Mouse (Mus musculus) gastrocnemius, postnatal 25 days (tissue): Measurements from ENCODE around the gene Cog3. TPM values are rescaled to one million over a fixed set of nuclear protein-coding genes. Genes with fewer than 3 reads are reported as not detected.
A peak's percentile ranks its signal among the peaks of the same experiment; 100 is the strongest.

Experiments
- DNase-seq: peaks from one replicate; pipeline ENCODE4 v3.0.0; 2022
- total RNA-seq, 2 experiments: library from RNA; stranded (reverse); gene quantifications; 1 replicate in 1 of 2; 2 replicates in 1 of 2; pipeline ENCODE4 v1.2.3; 2021

Cog3 gene
- total RNA-seq, 2 experiments from 2014 or later = 7.3 to 7.6 TPM

DNA sequence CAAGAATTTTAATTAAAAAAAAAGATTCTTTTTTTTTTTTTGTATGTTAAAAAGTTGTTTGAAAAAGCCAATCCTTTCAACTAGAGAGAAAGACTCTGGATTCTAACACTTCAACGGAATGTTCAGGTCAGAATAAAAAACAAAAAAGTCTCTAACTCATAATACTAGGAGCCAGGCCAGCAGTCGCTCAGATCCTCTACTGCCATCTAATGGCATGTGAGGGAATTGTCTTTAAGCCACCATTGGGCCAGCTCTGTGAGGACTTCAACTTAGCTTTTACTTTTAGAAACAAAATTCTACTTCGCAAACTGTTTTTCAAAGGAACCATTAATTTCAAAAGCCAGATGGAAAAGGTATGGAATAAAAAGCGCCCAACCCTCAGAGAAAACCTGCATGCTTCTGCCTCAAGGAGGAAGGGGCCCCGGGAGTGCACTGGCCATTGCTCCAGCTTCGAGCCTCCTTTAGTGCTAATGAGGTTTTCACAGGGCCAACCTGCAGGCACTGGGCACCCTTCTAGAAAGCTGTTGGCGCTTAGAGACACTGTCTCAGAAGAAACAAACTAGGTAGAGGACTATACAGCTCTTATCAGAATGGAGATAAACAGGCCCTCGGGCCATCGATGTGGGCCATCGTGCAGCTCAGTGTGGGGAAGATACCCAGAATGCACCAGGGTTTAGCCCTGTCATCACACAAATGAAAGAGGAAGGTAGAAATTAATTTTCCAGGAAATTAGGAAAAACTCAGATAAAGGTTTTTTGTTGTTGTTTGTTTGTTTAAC is 6.9 kb upstream of the Cog3 start:
- no peak for DNase-seq

DNA sequence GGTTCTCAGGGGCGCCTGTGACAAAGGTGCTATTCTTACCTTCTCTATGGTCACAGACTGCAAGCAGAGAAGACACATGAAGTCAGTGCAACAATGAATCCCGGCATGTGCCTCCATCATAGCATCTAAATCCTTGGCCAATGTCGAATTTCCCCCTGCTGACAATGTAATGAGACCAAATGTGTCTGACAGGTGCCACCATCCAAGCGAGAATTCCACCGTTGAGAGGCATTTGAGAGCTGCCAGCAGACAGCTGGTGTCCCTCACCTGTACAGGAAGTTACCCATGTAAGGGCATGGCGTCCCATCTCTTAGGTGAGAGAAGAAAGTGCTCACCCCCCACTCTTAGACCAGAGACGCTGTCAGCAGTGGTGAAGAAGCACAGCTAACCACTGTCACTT is 4.1 kb upstream of the Cog3 start:
- DNase-seq = no peak

DNA sequence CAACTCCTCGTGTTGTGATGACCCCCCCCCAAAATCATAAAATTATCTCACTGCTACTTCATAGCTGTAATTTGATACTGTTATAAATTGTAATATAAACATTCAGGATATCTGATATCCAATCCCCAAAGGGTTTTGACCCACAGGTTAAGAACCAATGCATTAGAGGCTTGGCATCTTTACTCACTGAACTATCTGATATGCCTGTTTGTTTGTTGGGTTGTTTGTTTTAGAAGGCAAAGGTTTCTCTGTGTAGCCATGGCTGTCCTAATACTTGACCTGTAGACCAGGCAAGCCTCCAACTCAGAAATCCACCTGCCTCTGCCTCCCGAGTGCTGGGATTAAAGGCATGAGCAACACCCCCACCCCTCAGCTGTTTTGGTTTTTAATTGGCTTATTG is 3.5 kb upstream of the Cog3 start:
- DNase-seq = no peak

DNA sequence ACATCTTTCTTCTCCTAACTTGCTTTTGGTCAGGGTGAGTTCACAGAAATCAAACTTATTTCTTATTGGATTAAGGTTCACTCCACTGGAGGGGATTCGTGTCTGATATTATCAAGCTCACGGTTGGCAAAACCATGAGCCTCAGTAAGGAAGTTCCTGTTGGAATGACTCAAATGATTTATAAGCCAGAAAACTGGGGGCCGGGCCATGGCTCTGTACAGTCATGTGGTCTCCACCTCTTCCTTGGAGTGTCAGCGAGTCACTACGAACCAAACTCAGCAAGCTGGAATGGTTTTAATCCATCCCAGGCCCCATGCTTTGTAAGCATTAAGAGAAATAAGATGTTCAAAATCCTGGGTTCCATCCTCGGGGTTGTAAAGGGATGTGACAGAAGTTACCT is 2.7 kb upstream of the Cog3 start:
- DNase-seq = no peak

DNA sequence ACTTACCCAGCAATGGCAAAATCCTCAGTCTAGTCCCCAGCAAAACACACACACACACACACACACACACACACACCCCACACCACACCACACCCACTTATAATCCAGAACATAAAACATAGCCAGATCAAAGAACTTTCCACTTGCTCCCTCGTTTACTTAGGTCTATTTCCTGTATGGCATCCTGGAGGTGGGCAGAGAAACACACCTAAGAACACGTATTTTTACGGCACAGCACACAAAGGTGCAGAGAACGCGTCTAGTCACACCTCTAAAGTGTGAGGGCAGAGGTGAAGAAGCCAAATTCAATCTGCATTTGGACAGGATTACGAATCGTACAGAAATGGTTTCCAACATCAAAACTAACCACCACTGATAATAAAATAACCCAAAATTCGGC is 1.1 kb downstream of the Cog3 start:
- no peak for DNase-seq

DNA sequence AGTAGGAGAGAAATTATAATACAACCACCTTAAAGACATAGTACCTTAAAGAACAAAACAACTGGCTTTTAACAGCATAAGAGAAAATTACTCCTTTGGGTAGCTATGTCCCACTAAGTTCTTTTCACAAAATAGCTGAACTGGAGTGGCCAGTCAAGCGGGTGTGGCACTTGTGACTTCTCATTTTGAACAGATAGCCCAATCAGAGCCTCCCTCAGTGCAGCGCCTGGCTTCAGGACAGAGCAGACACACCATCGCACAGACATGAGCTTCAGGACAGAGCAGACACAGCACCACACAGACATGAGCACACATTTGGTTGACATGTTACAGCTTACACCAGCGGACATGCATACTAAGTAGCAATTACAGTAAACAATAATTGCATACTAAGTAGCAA is 3.3 kb downstream of the Cog3 start:
- no peak for DNase-seq

DNA sequence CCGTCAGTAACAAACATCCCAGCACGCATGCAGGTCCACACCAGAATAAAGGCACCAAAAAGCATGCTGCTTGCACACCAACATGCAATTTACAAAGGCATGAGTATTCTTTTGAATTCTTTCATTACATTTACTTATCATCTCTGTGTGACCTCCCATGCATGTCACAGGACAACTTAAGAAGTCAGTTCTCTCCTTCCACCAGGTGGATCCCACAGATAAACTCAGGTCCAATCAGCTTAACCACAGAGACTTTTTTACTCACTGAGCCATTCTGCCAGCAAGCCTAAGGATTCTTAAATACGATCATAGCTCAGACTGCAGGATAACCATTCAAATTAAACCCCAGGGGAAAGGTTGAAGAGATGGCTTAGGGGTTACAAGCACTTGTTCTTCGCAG is 5.2 kb downstream of the Cog3 start:
- no peak for DNase-seq

DNA sequence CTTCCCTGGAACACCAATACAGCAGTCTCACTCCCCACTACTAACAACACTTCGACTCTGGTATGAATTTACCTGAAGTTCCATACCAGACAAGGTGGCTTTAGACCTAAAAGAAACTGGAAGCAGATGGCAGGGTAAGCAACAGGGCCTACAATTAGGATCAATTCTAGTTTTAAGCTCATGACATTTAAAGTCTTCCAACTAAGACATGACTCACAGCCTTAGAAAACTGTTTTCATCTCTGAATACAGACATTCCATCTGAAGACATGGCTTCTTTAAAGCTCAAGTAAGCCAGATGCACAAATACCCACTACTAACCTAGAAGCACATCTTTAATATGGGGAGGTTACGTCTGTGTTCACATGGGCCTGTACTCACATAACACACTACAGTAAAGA is 6.4 kb downstream of the Cog3 start:
- no peak for DNase-seq

DNA sequence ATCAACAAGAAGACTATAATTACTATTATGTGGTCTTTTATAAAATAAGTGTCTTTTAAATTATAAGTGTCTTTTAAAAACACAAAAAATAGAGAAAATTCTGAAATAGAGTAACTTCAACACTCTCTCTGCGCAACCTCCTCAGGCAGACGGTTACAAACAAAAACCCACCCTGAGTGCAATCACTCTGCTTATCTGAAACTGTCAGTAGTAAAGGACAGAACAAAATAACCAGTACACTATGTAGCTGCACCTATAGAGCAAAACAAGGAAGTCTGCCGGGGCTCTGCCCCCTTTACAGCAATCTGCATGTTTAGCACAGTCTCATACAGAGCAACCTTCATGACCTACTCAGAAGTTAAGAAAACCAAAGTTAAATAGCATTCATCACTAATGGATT is 12.4 kb downstream of the Cog3 start:
- DNase-seq = no peak

DNA sequence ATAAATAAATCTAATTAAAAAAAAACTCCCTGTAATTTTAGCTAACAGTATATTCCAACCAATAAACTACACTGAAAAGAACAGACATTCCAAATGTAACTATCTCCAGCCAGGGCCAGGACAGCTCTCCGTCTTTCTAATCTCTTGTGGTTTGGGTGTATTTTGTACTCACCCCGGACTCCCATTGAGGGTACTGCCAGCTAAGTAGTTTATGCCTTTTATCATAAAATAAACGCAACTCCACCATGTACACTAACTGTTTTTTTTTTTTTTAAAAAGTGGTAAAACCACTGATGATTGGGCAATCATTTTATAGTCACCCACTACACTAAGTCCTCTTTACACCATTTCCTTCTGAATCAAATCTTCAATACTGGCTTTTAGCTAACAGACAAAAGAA is 18.7 kb downstream of the Cog3 start:
- no peak for DNase-seq

DNA sequence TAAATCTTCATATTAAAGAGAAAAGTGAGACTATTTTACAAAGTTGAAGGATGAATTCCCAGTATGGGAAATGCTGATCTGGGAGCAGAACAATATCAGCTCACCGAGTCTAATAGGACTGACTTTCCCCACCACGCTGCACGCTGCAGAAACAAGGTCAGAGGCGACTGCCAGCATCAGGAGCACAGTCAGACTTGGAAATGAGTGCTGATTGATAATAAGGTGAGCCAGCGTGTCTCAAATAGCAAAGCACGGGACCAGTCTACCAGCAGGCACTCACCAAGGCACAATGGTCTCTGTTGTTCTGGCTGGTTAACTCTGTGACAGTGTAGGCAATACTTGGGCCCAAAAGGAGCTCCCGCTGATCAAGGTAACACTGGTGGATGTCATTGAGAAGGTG is 21.7 kb downstream of the Cog3 start:
- no peak for DNase-seq

DNA sequence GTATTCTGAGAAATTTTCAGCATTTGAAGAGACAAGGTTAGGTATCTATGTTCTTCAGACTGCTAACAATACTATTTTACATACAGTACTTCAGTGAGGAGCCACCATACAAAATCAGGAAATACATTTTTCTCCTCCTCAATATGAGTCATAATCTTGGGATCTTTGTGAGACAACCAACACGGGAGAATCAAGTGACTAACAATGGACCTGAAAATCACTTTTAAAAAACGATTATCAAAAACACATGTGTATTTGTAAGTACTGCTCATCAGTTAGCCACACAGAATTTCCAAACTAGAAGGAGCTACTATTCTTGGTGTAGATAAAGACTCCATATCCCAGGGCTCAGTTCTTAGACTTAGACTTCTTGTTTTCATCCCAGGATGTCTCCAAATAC is 23.0 kb downstream of the Cog3 start:
- no peak for DNase-seq

DNA sequence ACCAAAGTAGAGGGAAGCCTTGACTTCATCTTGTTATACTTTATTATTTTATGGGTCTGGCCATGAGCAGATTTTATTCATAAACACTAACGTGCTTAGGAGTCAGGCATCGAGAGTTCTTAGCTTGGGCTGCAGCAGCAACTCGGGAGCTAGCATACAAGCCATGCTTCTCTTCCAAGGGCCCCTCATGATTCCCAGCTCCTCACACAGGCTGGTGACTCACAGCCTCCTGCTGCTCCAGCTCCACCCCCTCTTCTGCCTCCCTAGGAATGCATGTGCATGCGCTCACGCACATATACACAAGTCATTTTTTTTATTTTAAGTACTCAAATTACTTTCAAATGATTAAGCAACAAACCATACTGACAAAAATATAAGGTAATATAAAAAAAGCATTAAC is 26.2 kb downstream of the Cog3 start:
- DNase-seq = no peak

DNA sequence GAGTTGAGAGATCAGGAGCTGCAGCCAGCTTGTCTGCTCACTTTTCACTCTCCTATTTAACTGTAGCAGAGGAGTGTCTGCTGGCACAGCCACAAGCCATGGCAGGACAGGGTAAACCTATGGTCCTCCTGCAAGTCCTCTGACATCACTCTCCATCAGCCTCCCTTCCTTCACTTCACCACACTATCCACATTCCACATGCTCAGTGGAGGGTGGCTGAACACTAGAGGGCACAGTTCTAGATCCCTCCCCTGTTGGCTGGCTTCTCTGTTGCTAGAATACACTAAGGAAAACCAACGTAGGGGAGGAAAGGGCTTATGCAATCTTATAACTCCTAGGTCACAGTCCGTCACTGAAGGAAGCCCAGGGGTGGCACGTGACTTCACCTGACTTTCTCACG is 27.3 kb downstream of the Cog3 start:
- DNase-seq = no peak

DNA sequence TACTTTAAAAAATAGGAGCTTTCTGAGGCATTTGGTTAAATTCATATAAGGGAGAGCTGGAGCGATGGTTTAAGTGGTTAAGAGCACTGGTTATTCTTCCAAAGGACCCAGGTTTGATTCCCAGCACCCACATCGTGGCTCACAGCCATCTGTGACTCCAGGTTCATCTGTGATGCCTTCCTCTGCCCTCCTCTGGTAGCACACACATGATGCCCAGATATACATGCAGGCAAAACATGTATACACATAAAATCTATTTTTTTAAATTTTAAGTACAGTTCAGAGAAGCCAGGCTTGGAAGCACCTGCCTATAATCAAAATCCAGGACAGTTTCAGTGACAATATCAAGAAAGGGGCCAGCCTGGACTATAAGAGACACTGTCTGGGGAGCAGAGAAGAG is 31.5 kb downstream of the Cog3 start:
- DNase-seq = no peak

DNA sequence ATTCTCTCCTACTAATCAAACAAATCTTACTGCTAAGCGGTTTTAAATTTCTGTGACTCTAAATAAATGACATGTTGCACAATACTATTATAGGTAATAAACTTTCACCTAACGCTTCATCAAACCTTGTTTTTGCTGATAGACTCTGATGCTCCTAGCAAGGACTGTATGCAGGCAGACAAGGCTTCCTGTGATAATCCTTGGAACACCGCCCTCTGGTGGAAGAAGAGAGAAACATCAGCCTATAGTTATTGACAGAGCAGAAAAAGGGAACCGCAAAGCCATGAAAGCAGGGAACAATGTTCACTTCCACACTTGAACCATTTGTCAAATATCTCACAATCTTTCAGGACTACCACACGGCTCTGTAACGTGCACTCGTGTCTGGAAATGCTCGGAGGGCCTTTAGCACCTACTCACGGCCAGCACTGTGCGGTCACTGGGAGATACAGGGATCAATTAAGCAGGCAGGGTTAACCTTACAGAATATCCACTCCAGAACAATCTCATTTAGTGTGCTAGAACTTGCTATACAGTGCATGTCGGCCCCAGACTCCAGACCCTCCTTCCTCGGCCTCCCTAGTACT is 32.2 kb downstream of the Cog3 start:
- no peak for DNase-seq

DNA sequence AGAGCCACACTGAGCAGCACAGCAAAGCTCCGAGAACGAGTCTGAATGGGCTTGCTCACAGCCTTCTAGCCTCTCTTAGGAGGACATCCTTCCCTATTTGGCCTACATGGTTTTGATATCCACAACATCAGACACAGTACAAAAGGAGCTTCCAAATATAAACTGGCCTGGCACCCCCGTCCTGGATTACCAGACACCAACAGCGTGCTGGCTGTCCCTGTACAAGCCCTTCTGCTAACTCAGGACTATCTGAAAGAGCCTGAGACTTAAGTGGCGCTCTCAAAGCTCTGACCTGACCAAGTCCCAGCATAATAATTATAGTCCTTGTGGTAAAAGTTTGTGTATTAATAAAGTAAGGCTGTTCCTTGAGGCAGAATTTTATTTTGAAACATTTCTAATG is 34.2 kb downstream of the Cog3 start:
- DNase-seq = peak; percentile 44

DNA sequence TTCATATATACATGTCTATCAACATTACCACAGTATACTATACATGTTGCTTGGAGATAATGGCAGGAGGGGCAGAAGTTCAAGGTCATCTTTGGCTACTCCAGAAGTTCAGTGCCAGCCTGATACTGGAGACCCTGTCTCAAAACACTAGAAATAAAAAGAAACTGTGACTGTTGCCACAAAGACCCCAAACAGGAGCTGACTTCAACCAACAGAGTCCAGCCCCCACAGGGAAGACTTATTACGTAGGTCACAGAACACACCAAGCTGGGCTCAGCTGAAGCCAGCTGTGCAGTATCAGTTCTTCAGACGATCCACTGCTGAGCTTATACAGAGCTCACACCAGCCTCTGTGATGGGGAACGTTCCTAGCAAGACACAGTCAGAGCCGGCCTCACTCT is 37.9 kb downstream of the Cog3 start:
- no peak for DNase-seq

DNA sequence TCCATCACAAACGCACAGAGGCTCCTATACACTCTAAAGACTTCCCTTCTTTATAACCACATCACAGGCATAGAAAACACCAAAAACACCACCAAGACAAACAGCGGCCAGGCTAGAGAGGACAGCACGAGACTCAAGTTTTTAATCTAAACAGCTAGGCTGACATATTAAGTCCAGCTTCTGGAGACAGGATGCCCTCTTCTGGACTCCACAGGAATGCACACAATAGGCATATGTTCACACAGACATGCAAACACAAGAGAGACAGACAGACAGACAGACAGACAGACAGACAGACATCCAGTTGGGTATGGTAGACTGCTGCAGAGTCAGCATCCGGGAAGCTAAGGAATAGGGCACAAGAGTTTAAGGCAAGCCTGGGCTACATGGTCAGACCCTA is 40.7 kb downstream of the Cog3 start:
- no peak for DNase-seq

DNA sequence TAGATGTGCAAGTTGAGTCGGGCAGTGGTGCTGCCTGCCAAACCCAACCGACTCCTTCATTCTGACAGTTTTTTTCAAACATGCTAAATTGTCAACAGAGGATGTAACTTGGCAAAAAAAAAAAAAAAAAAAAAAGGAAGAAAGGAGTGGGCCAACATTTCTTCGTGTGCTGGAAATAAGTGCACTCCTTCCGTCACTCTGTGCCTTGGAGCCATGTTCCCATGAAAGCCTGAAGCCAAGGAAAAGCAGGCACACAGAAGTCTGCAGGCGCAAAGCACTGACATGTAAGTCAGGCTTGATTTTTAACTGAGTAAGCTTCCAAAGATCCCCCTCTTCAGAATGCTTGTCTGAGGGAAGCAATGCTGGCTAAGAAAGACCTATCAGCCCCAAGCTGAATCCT is 41.6 kb downstream of the Cog3 start:
- DNase-seq = no peak

DNA sequence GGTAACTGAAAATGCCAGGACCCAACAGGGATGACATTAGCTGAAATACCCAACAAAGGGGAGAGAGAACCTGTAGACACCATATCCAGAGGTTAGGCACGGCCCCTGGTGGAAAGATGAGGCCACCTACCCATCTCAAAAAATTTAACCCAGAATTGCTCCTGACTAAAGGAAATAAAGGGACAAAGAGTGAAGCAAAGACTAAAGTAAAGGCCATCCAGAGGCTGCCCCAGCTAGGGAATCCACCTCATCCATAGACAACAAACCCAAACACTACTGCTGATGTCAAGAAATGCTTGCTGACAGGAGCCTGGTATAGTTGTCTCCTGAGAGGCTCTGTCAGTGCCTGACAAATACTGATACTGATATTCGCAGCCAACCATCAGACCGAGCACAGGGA is 42.6 kb downstream of the Cog3 start:
- no peak for DNase-seq

DNA sequence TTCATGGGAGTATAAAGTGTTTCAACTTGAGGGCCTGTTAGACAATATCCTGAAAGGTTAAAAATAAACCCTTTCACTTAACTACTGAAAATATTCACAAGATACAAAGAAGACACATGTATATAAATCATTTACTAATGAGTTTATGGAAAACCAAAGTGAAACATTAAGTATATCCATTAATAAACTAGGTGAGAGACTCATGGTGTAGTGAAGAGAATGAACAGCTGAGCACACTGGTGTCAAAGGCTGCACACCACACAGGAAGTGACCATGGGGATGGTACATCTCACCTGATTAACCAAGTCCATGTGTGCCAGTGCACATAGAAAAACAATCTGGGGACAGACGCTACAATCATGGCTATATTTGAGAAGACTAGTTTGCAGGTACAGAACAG is 45.3 kb downstream of the Cog3 start:
- no peak for DNase-seq

DNA sequence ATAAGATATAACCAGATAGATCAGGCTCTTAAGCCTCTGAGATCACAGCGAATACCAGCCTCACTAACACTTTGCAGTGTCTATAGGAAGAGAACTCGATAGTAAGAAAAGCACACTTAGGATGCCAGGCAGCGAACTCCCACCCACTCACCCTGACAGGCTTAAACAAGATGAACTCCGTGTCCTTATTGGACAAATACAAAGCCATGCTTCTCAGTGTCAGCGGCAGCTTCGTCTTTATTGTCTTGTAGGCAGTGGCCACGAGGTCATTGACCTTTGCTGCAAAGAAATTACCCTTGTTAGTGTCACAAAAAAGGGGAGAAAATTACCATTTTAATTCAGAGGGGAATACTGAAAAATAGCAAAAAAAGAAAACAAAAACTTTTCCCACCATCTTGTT is 46.5 kb downstream of the Cog3 start:
- no peak for DNase-seq

DNA sequence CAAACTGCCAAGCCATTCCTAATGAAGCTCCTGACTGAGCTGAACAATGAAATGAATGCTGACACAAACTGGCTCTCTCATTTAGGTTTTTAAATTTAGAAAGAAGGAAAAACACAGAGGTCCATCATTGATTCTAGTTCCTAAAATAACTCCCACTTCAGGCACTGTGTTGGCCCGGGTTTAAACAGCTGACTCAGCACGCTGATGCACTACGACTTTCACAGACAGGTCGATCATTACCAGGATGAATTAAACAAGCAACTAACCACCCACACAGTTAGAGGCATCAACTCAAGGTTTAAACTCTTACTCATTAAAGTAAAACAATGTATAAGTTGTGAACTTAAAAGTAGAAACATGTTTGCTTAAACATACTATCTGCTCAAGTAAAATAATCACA is 47.7 kb downstream of the Cog3 start:
- no peak for DNase-seq

DNA sequence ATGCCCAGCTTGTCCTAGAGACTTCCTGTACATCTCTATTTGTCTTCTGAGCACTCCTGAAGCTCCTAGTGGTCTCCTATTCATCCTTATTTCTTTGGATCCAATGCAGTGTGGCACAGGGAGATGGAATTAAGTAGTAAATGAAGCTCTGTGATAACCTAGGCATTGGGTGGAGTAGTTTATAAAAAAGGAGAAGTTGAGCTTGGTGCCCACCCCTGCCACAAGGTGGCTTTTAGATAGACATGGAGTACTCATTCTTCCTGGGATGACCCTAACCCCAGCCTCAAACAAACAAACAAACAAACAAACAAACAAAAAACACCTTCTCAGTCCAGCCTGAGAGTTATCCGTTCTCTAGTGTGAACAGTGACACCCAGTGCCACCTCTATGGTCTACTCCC is 56.4 kb downstream of the Cog3 start:
- DNase-seq = no peak
